Mouse (Mus musculus): ENCODE results near the gene Xpo5.

The Xpo5 gene

DNA sequence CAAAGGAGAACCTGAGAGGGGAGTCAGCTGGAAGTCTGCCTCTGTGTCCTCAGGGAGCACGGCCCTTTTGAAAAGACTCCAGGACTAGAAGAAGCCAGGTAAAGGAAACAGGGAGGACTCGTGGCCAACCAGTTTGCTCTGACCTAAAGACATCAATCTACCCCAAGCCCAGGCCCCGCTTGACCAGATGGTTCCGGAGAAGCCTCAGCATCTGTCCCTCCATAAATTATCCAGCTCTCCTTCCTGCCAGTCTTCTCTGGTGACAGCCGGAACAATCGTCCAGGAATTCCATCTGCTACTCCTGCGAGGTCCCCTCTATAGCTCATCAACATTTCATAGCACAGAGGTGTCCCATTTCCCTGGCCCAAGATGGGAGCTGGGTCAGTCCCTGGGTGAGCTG, 82.1 kb downstream of the Xpo5 start:
- DNase-seq (ENCODE audit: extremely low read depth, low read depth), result no peak

- no peak for DNase-seq (ENCODE audit: extremely low read depth, low read depth)
Measured at GRCm38 (mm10) chr17:46285407-46285806, 82.8 kb downstream of the Xpo5 start.

DNA sequence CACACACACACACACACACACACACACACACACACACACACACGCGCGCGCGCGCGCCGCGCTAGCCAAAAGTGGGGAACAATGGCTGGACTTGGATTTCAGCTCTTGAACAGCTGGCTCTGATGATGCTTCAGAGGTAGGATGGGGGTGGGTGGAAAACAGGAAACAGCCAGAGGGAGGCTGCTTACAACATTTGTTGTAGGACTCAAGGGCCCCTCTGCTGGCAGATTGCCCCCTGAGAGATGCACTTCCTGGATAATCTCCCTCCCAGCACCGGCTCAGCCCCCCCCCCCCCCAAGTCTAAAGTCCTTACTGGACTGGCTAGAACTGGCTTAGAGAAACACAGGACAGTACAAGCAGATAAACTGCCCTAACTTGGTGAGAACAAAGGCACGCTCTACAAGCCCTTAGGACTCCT, 85.1 kb downstream of the Xpo5 start:
- DNase-seq (ENCODE audit: extremely low read depth, low read depth), result no peak

Measured in MEL-GATA-1-ER (cell line).